Mouse (Mus musculus) heart, embryonic 15.5 days (tissue): ENCODE measurements around the gene Pdpr. TPM values are rescaled to one million over a fixed set of nuclear protein-coding genes. Genes with fewer than 3 reads are reported as not detected.
"Not testable (repeated sequence)": the region's sequence is repeated elsewhere in the genome, so short reads cannot be mapped to it uniquely, and the experiment has no call there.

Experiments used
- ATAC-seq: fragments of 200-750 bp; cut with Nextera tagmentation; replicated peaks from 2 replicates; pipeline ENCODE4 v1.8.0; 2017; ENCODE audit warnings: low read depth, moderate TSS enrichment; ENCODE audit not compliant: insufficient number of reproducible peaks, insufficient read depth, low FRiP score
- H3K27ac ChIP-seq: fragments of 300-500 bp; sonication (generic); 2 replicates; pipeline ENCODE4 v1.5.1; 2015; ENCODE audit warnings: mild to moderate bottlenecking, inconsistent platforms
- H3K27me3 ChIP-seq: fragments of 300-500 bp; sonication (generic); 2 replicates; pipeline ENCODE4 v1.6.1; 2015; ENCODE audit warnings: inconsistent platforms
- H3K36me3 ChIP-seq: fragments of 300-500 bp; sonication (generic); 2 replicates; pipeline ENCODE4 v1.6.1; 2015; ENCODE audit warnings: mild to moderate bottlenecking, inconsistent platforms
- H3K4me1 ChIP-seq: fragments of 300-500 bp; sonication (generic); replicated peaks from 2 replicates; pipeline ENCODE4 v1.6.1; 2015; ENCODE audit warnings: inconsistent platforms
- H3K4me2 ChIP-seq: fragments of 300-500 bp; sonication (generic); 2 replicates; pipeline ENCODE4 v1.6.1; 2015; ENCODE audit warnings: inconsistent platforms, mild to moderate bottlenecking, moderate library complexity
- H3K4me3 ChIP-seq: fragments of 300-500 bp; sonication (generic); 2 replicates; pipeline ENCODE4 v1.5.1; 2015; ENCODE audit warnings: mild to moderate bottlenecking, inconsistent platforms
- H3K9ac ChIP-seq: fragments of 300-500 bp; sonication (generic); 2 replicates; pipeline ENCODE4 v1.6.1; 2015; ENCODE audit warnings: mild to moderate bottlenecking, inconsistent platforms
- H3K9me3 ChIP-seq: fragments of 300-500 bp; sonication (generic); replicated peaks from 2 replicates; pipeline ENCODE4 v1.6.1; 2016; ENCODE audit warnings: inconsistent platforms
- WGBS: fragments of 180-500 bp; shearing (Covaris S2); methylation state at CpG from one replicate; pipeline ENCODE4 v1.1.7; 2015; ENCODE audit warnings: mixed read lengths; 5-methylcytosine and 5-hydroxymethylcytosine counted together
- polyA plus RNA-seq: library from polyadenylated mRNA; unstranded; fragments of >200 nt; fragmentation: Nextera tagmentation; extraction: Ambion mirVana; gene quantifications from 2 replicates; pipeline ENCODE4 v1.2.1, GENCODE M21; 2015

The Pdpr gene
- polyA plus RNA-seq, 1 experiment from 2014 or later: 10.2 TPM

GRCm38 (mm10) chr8:111062072-111062757 lies 32.2 kb upstream of the Pdpr start:
- under 1% methylated on average over 27 of the region's 27 CpGs for WGBS
- H3K9ac ChIP-seq: peak overlapping the region; percentile 53
- H3K4me2 ChIP-seq: peak overlapping the region; percentile 83
- peak overlapping the region; percentile 71 for H3K4me3 ChIP-seq
- peak; percentile 82 for ATAC-seq
- H3K4me1 ChIP-seq: peaks cover 27% of the 10 kb centered on the region
- no peaks in the 10 kb centered on the region for H3K9me3 ChIP-seq
- H3K27ac ChIP-seq: no peak overlapping the region
- H3K27me3 ChIP-seq: no peaks in the 10 kb centered on the region
- no peaks in the 10 kb centered on the region for H3K36me3 ChIP-seq

- H3K4me3 ChIP-seq: no peak overlapping the region
- peak overlapping the region; percentile 83 for H3K4me2 ChIP-seq
- H3K9ac ChIP-seq: no peak overlapping the region
- peaks cover 20% of the 10 kb centered on the region for H3K4me1 ChIP-seq
- H3K27ac ChIP-seq: no peak overlapping the region
- no peaks in the 10 kb centered on the region for H3K27me3 ChIP-seq
- no peaks in the 10 kb centered on the region for H3K36me3 ChIP-seq
- no peak for ATAC-seq
- 67% methylated on average over 2 of the region's 2 CpGs for WGBS
- no peaks in the 10 kb centered on the region for H3K9me3 ChIP-seq
Measured at GRCm38 (mm10) chr8:111062893-111063292, 31.5 kb upstream of the Pdpr start.

GRCm38 (mm10) chr8:111066308-111066707 lies 28.1 kb upstream of the Pdpr start:
- no peak overlapping the region for H3K4me3 ChIP-seq
- no peak overlapping the region for H3K9ac ChIP-seq
- peaks cover 7% of the 10 kb centered on the region; the same call in 1 of the 2 replicates for H3K4me1 ChIP-seq
- no peaks in the 10 kb centered on the region for H3K27me3 ChIP-seq
- H3K4me2 ChIP-seq: no peak overlapping the region
- no peak overlapping the region for H3K27ac ChIP-seq
- WGBS: 64% methylated on average over 4 of the region's 4 CpGs
- no peaks in the 10 kb centered on the region for H3K9me3 ChIP-seq
- no peaks in the 10 kb centered on the region for H3K36me3 ChIP-seq
- no peak for ATAC-seq

- WGBS: 30% methylated on average over 10 of the region's 10 CpGs
- H3K4me2 ChIP-seq: no peak overlapping the region
- H3K9ac ChIP-seq: no peak overlapping the region
- H3K27me3 ChIP-seq: no peaks in the 10 kb centered on the region
- no peak overlapping the region for H3K27ac ChIP-seq
- no peaks in the 10 kb centered on the region for H3K36me3 ChIP-seq
- no peaks in the 10 kb centered on the region for H3K4me1 ChIP-seq
- no peak for ATAC-seq
- no peak overlapping the region for H3K4me3 ChIP-seq
- H3K9me3 ChIP-seq: no peaks in the 10 kb centered on the region
Measured at GRCm38 (mm10) chr8:111067439-111067838, 27.0 kb upstream of the Pdpr start.

GRCm38 (mm10) chr8:111068660-111069059 lies 25.8 kb upstream of the Pdpr start:
- not testable (repeated sequence) for H3K4me1 ChIP-seq, ATAC-seq, H3K4me2 ChIP-seq, H3K9ac ChIP-seq, H3K27ac ChIP-seq, H3K27me3 ChIP-seq, H3K4me3 ChIP-seq, H3K9me3 ChIP-seq, H3K36me3 ChIP-seq
- WGBS: 82% methylated on average over 9 of the region's 9 CpGs

- Histone ChIP-seq H3K4me2 (no peak overlapping the region), H3K9me3 (no peaks in the 10 kb centered on the region), H3K36me3 (no peaks in the 10 kb centered on the region), H3K4me1 (no peaks in the 10 kb centered on the region), H3K27me3 (no peaks in the 10 kb centered on the region), H3K4me3 (no peak overlapping the region), H3K27ac (no peak overlapping the region), H3K9ac (no peak overlapping the region)
- no peak for ATAC-seq
- 78% methylated on average over 3 of the region's 3 CpGs for WGBS
Measured at GRCm38 (mm10) chr8:111075926-111076325, 18.5 kb upstream of the Pdpr start.

- Histone ChIP-seq H3K9me3 (no peaks in the 10 kb centered on the region), H3K27ac (no peak overlapping the region), H3K4me3 (no peak overlapping the region), H3K4me2 (no peak overlapping the region), H3K36me3 (no peaks in the 10 kb centered on the region), H3K9ac (no peak overlapping the region), H3K4me1 (no peaks in the 10 kb centered on the region), H3K27me3 (no peaks in the 10 kb centered on the region)
- no peak for ATAC-seq
- WGBS: 56% methylated on average over 5 of the region's 5 CpGs
Measured at GRCm38 (mm10) chr8:111079461-111079860, 15.0 kb upstream of the Pdpr start.

GRCm38 (mm10) chr8:111079861-111080271 lies 14.6 kb upstream of the Pdpr start:
- Histone ChIP-seq H3K4me3 (no peak overlapping the region), H3K4me1 (no peaks in the 10 kb centered on the region), H3K4me2 (no peak overlapping the region), H3K27me3 (no peaks in the 10 kb centered on the region), H3K9me3 (no peaks in the 10 kb centered on the region), H3K27ac (no peak overlapping the region), H3K36me3 (no peaks in the 10 kb centered on the region), H3K9ac (no peak overlapping the region)
- WGBS: 26% methylated on average over 6 of the region's 6 CpGs
- ATAC-seq: no peak

- H3K9ac ChIP-seq: no peak overlapping the region
- H3K4me2 ChIP-seq: no peak overlapping the region
- ATAC-seq: no peak
- no peaks in the 10 kb centered on the region for H3K27me3 ChIP-seq
- no peaks in the 10 kb centered on the region for H3K36me3 ChIP-seq
- no peaks in the 10 kb centered on the region for H3K9me3 ChIP-seq
- no peak overlapping the region for H3K27ac ChIP-seq
- no peak overlapping the region for H3K4me3 ChIP-seq
- 65% methylated on average over 12 of the region's 12 CpGs for WGBS
- H3K4me1 ChIP-seq: no peaks in the 10 kb centered on the region
Measured at GRCm38 (mm10) chr8:111081580-111082258, 12.7 kb upstream of the Pdpr start.

- H3K9ac ChIP-seq, H3K4me3 ChIP-seq, H3K4me1 ChIP-seq, ATAC-seq, H3K9me3 ChIP-seq, H3K27ac ChIP-seq, H3K4me2 ChIP-seq, H3K36me3 ChIP-seq, H3K27me3 ChIP-seq: not testable (repeated sequence)
- 85% methylated on average over 5 of the region's 5 CpGs for WGBS
Measured at GRCm38 (mm10) chr8:111083936-111084335, 10.5 kb upstream of the Pdpr start.

- Histone ChIP-seq H3K4me1 (peaks cover 6% of the 10 kb centered on the region), H3K9ac (no peak overlapping the region), H3K9me3 (no peaks in the 10 kb centered on the region), H3K4me3 (no peak overlapping the region), H3K36me3 (no peaks in the 10 kb centered on the region), H3K27me3 (no peaks in the 10 kb centered on the region), H3K27ac (no peak overlapping the region), H3K4me2 (no peak overlapping the region)
- no peak for ATAC-seq
- WGBS: 4% methylated on average over 2 of the region's 2 CpGs
Measured at GRCm38 (mm10) chr8:111090126-111090525, 4.3 kb upstream of the Pdpr start.

- Histone ChIP-seq H3K27ac (no peak overlapping the region), H3K4me1 (peaks cover 16% of the 10 kb centered on the region), H3K9ac (no peak overlapping the region), H3K4me3 (no peak overlapping the region), H3K36me3 (no peaks in the 10 kb centered on the region), H3K4me2 (no peak overlapping the region), H3K27me3 (no peaks in the 10 kb centered on the region), H3K9me3 (no peaks in the 10 kb centered on the region)
- 56% methylated on average over 7 of the region's 7 CpGs for WGBS
- ATAC-seq: no peak
Measured at GRCm38 (mm10) chr8:111091706-111092105, 2.7 kb upstream of the Pdpr start.
